Mouse (Mus musculus): ENCODE results near the gene Stx5a. TPM values are rescaled to one million over a fixed set of nuclear protein-coding genes. Genes with fewer than 3 reads are reported as not detected.

Gene Stx5a
- polyA plus RNA-seq, 1 experiment from 2014 or later: 136 TPM

DNA sequence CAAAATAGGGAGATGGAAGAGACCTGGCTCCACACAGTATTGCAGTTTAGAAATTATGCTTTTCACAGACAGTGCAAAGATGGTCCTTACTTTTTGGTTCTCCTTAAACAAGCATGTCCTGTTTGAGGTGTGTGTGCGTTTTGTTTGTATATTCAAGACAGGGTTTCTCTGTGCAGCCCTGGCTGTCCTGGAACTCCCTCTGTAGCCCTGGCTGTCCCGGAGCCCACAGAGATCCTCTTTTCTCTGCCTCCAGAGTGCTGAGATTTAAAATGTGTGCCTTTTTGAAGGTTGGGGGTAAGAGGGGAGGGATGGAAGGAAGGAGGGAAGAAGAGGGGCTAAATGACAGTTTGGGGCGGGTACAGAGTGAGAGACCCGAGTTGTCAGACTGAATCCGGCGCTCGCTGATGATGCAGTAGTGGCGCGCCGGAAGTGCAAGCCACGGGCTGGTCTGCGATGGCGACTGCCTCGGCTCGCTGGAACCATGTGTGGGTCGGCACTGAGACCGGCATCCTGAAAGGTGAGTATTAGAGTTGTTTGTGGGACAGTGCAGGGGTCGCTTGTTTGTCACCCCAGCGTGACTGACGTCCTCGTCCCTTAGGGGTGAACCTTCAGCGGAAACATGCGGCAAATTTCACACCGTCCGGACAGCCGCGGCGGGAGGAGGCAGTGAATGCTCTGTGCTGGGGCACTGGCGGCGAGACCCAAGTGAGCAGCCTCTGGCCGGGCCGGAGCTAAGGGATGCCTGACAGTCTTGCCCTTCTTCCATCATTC is 5.6 kb upstream of the Stx5a start, which contains the start of gene Wdr74:
Gene Wdr74 (plus strand): TSS at position 439 of the 771 bp plus-strand sequence.
- under 1% methylated on average over 32 of the region's 32 CpGs for WGBS
- H3K4me2 ChIP-seq (ENCODE audit: low read length): peak within 1 kb of the TSS; percentile 92
- H3K4me1 ChIP-seq (replicated peaks; ENCODE audit: control insufficient read depth, insufficient read depth, low read length): peaks cover 13% of the 10 kb centered on the region
- H3K27me3 ChIP-seq (replicated peaks; ENCODE audit: control insufficient read depth, insufficient read depth, low read length): no peaks in the 10 kb centered on the region
- peak within 1 kb of the TSS; percentile 79 for H3K9ac ChIP-seq (replicated peaks; ENCODE audit: low read depth, low read length)
- H3K9me3 ChIP-seq (ENCODE audit: control insufficient read depth, low read length): no peaks in the 10 kb centered on the region
- peak within 1 kb of the TSS; percentile 86 for H3K4me3 ChIP-seq (replicated peaks; ENCODE audit: low read length)
- ATAC-seq: peak; percentile 94
- peaks cover 3% of the 10 kb centered on the region for H3K36me3 ChIP-seq (ENCODE audit: control insufficient read depth, insufficient read depth)
- H3K27ac ChIP-seq (ENCODE audit: low read length): peak within 1 kb of the TSS; percentile 70

- Histone ChIP-seq H3K36me3 (ENCODE audit: control insufficient read depth, insufficient read depth) (peaks cover 3% of the 10 kb centered on the region), H3K4me2 (ENCODE audit: low read length) (peak overlapping the region; percentile 92), H3K27me3 (replicated peaks; ENCODE audit: control insufficient read depth, insufficient read depth, low read length) (no peaks in the 10 kb centered on the region), H3K9ac (replicated peaks; ENCODE audit: low read depth, low read length) (peak overlapping the region; percentile 79), H3K4me1 (replicated peaks; ENCODE audit: control insufficient read depth, insufficient read depth, low read length) (peaks cover 18% of the 10 kb centered on the region), H3K27ac (ENCODE audit: low read length) (peak overlapping the region; percentile 61; the same call in 1 of the 2 replicates), H3K4me3 (replicated peaks; ENCODE audit: low read length) (peak overlapping the region; percentile 86), H3K9me3 (ENCODE audit: control insufficient read depth, low read length) (no peaks in the 10 kb centered on the region)
- ATAC-seq: no peak
- 2% methylated on average over 11 of the region's 11 CpGs for WGBS
These were observed 5.1 kb upstream of the Stx5a start for GRCm38 (mm10) chr19:8736160-8736467.

DNA sequence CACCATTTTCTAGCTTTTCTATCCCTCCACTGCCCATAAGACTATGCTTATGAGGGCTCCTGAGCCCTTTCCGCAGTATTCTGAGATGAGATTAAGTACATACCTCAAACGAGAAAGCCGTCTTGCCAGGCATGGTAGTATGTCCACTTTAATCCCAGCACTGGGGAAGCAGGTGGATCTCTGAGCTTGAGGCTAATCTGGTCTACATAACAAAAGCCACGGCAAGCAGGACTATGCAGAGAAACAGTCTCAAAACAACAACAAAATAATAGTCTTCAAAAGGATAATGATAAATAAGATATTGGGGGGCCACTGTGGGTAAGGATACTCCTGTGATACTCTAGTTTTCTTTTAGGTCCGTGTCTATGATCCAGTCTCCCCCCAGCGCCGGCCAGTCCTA is 2.3 kb upstream of the Stx5a start:
- ATAC-seq: no peak
- H3K4me3 ChIP-seq (replicated peaks; ENCODE audit: low read length): no peak overlapping the region
- H3K36me3 ChIP-seq (ENCODE audit: control insufficient read depth, insufficient read depth): peaks cover 6% of the 10 kb centered on the region
- 91% methylated on average over 7 of the region's 7 CpGs for WGBS
- no peak overlapping the region for H3K4me2 ChIP-seq (ENCODE audit: low read length)
- no peak overlapping the region for H3K9ac ChIP-seq (replicated peaks; ENCODE audit: low read depth, low read length)
- H3K4me1 ChIP-seq (replicated peaks; ENCODE audit: control insufficient read depth, insufficient read depth, low read length): peaks cover 32% of the 10 kb centered on the region
- no peaks in the 10 kb centered on the region for H3K27me3 ChIP-seq (replicated peaks; ENCODE audit: control insufficient read depth, insufficient read depth, low read length)
- no peaks in the 10 kb centered on the region for H3K9me3 ChIP-seq (ENCODE audit: control insufficient read depth, low read length)
- H3K27ac ChIP-seq (ENCODE audit: low read length): no peak overlapping the region

- H3K9me3 ChIP-seq (ENCODE audit: control insufficient read depth, low read length): no peaks in the 10 kb centered on the region
- H3K27me3 ChIP-seq (replicated peaks; ENCODE audit: control insufficient read depth, insufficient read depth, low read length): no peaks in the 10 kb centered on the region
- peaks cover 32% of the 10 kb centered on the region for H3K4me1 ChIP-seq (replicated peaks; ENCODE audit: control insufficient read depth, insufficient read depth, low read length)
- H3K4me2 ChIP-seq (ENCODE audit: low read length): no peak overlapping the region
- H3K9ac ChIP-seq (replicated peaks; ENCODE audit: low read depth, low read length): no peak overlapping the region
- no peak overlapping the region for H3K4me3 ChIP-seq (replicated peaks; ENCODE audit: low read length)
- no peak overlapping the region for H3K27ac ChIP-seq (ENCODE audit: low read length)
- WGBS: 91% methylated on average over 6 of the region's 6 CpGs
- ATAC-seq: no peak
- H3K36me3 ChIP-seq (ENCODE audit: control insufficient read depth, insufficient read depth): peaks cover 7% of the 10 kb centered on the region
These were observed 1.6 kb upstream of the Stx5a start for GRCm38 (mm10) chr19:8739646-8740045.

- peaks cover 11% of the 10 kb centered on the region for H3K36me3 ChIP-seq (ENCODE audit: control insufficient read depth, insufficient read depth)
- peak within 1 kb of the TSS; percentile 93 for H3K4me3 ChIP-seq (replicated peaks; ENCODE audit: low read length)
- WGBS: 58% methylated on average over 14 of the region's 14 CpGs
- peaks cover 28% of the 10 kb centered on the region for H3K4me1 ChIP-seq (replicated peaks; ENCODE audit: control insufficient read depth, insufficient read depth, low read length)
- no peaks in the 10 kb centered on the region for H3K27me3 ChIP-seq (replicated peaks; ENCODE audit: control insufficient read depth, insufficient read depth, low read length)
- H3K9me3 ChIP-seq (ENCODE audit: control insufficient read depth, low read length): no peaks in the 10 kb centered on the region
- H3K4me2 ChIP-seq (ENCODE audit: low read length): peak within 1 kb of the TSS; percentile 58
- no peak; the same call in 1 of the 2 replicates for ATAC-seq
- H3K9ac ChIP-seq (replicated peaks; ENCODE audit: low read depth, low read length): peak within 1 kb of the TSS; percentile 85
- peak within 1 kb of the TSS; percentile 96 for H3K27ac ChIP-seq (ENCODE audit: low read length)
These were observed 610 bp upstream of the Stx5a start, which contains the start of gene 1700092M07Rik for GRCm38 (mm10) chr19:8740603-8741002. TSS of gene 1700092M07Rik (plus strand) at chr19:8740718.

GRCm38 (mm10) chr19:8742176-8742575 is 963 bp downstream of the Stx5a start:
- Histone ChIP-seq H3K4me2 (ENCODE audit: low read length) (peak overlapping the region; percentile 99), H3K36me3 (ENCODE audit: control insufficient read depth, insufficient read depth) (peaks cover 23% of the 10 kb centered on the region), H3K4me1 (replicated peaks; ENCODE audit: control insufficient read depth, insufficient read depth, low read length) (peaks cover 23% of the 10 kb centered on the region), H3K27ac (ENCODE audit: low read length) (no peak overlapping the region; the same call in 1 of the 2 replicates), H3K27me3 (replicated peaks; ENCODE audit: control insufficient read depth, insufficient read depth, low read length) (no peaks in the 10 kb centered on the region), H3K9me3 (ENCODE audit: control insufficient read depth, low read length) (no peaks in the 10 kb centered on the region), H3K9ac (replicated peaks; ENCODE audit: low read depth, low read length) (peak overlapping the region; percentile 85), H3K4me3 (replicated peaks; ENCODE audit: low read length) (peak overlapping the region; percentile 93)
- 23% methylated on average over 14 of the region's 14 CpGs for WGBS
- ATAC-seq: no peak

- H3K27ac ChIP-seq (ENCODE audit: low read length): no peak overlapping the region
- H3K27me3 ChIP-seq (replicated peaks; ENCODE audit: control insufficient read depth, insufficient read depth, low read length): no peaks in the 10 kb centered on the region
- 97% methylated on average over 1 of the region's 1 CpGs for WGBS
- no peak overlapping the region for H3K9ac ChIP-seq (replicated peaks; ENCODE audit: low read depth, low read length)
- ATAC-seq: no peak
- no peak overlapping the region for H3K4me2 ChIP-seq (ENCODE audit: low read length)
- peaks cover 21% of the 10 kb centered on the region for H3K4me1 ChIP-seq (replicated peaks; ENCODE audit: control insufficient read depth, insufficient read depth, low read length)
- H3K36me3 ChIP-seq (ENCODE audit: control insufficient read depth, insufficient read depth): peaks cover 41% of the 10 kb centered on the region
- H3K4me3 ChIP-seq (replicated peaks; ENCODE audit: low read length): no peak overlapping the region
- H3K9me3 ChIP-seq (ENCODE audit: control insufficient read depth, low read length): no peaks in the 10 kb centered on the region
These were observed 4.2 kb downstream of the Stx5a start for GRCm38 (mm10) chr19:8745382-8745781.

DNA sequence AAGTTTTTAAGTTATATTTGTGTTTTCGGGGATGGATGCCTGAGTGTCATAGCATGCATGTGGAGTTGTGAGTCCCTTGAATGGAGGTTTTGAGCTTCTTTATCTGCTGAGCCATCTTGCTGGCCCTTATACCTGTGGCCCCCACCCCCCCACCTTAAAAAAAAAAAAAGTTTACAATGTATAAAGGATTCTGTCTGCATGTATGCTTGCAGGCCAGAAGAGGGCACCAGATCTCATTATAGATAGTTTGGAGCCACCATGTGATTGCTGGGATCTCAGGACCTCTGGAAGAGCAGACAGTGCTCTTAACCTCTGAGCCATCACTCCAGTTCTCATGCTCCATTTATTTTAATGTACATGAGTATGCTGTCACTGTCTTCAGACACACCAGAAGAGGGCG is 6.2 kb downstream of the Stx5a start:
- Histone ChIP-seq H3K27me3 (replicated peaks; ENCODE audit: control insufficient read depth, insufficient read depth, low read length) (no peaks in the 10 kb centered on the region), H3K9ac (replicated peaks; ENCODE audit: low read depth, low read length) (no peak overlapping the region), H3K4me1 (replicated peaks; ENCODE audit: control insufficient read depth, insufficient read depth, low read length) (peaks cover 8% of the 10 kb centered on the region), H3K4me2 (ENCODE audit: low read length) (no peak overlapping the region), H3K9me3 (ENCODE audit: control insufficient read depth, low read length) (no peaks in the 10 kb centered on the region), H3K4me3 (replicated peaks; ENCODE audit: low read length) (no peak overlapping the region), H3K36me3 (ENCODE audit: control insufficient read depth, insufficient read depth) (peaks cover 46% of the 10 kb centered on the region), H3K27ac (ENCODE audit: low read length) (no peak overlapping the region)
- 74% methylated on average over 2 of the region's 2 CpGs for WGBS
- no peak for ATAC-seq

DNA sequence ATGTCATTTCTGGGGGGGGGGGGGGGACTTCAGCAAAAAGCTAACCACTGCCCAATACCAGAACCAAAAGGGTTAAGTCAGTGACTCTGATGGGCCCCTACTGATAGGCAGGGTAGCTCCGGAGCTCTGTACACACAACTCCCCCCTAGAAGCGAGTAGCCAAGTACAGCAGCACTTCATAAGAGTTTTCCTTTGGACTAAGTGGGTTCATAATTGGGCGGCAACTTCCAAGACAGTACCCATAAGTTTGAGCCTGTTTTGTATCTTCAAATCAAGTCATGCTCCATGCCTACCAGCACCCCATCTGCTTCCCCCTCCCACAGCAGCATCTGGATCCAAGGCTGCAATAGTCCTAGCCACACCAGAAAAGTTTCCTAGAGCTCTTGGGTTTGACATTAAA is 14.4 kb downstream of the Stx5a start:
- H3K36me3 ChIP-seq (ENCODE audit: control insufficient read depth, insufficient read depth): peaks cover 17% of the 10 kb centered on the region
- H3K9ac ChIP-seq (replicated peaks; ENCODE audit: low read depth, low read length): no peak overlapping the region
- WGBS: 85% methylated on average over 3 of the region's 3 CpGs
- peaks cover 24% of the 10 kb centered on the region for H3K4me1 ChIP-seq (replicated peaks; ENCODE audit: control insufficient read depth, insufficient read depth, low read length)
- 0 out of 2 replicates have a peak overlapping the region, but pooled peaks have one; percentile 87 for H3K4me2 ChIP-seq (ENCODE audit: low read length)
- no peak overlapping the region for H3K4me3 ChIP-seq (replicated peaks; ENCODE audit: low read length)
- H3K27me3 ChIP-seq (replicated peaks; ENCODE audit: control insufficient read depth, insufficient read depth, low read length): no peaks in the 10 kb centered on the region
- no peak for ATAC-seq
- H3K27ac ChIP-seq (ENCODE audit: low read length): no peak overlapping the region
- no peaks in the 10 kb centered on the region for H3K9me3 ChIP-seq (ENCODE audit: control insufficient read depth, low read length)
